Mouse (Mus musculus): ENCODE measurements around the gene Mdh1.

GRCm38 (mm10) chr11:21550222-21551173, 21.7 kb downstream of the Mdh1 start:
- no peak for TF ChIP-seq POLR2A (IDR thresholded peaks at IDR 0.05; ENCODE audit: low read depth, low read length)
- TF ChIP-seq CTCF (IDR thresholded peaks at IDR 0.05; ENCODE audit: extremely low read depth, insufficient read length, insufficient replicate concordance, low read depth, low read length) = no peak
